Mouse (Mus musculus) hindbrain, embryonic 14.5 days (tissue): ENCODE measurements at regions not wholly inside any gene's neighbourhood (a gene's known extent, or its start where the extent isn't known, plus 50 kb on each side); places are given as distances from the start of the nearest gene placed in this dataset.

Experiments used
- ATAC-seq: fragments of 200-750 bp; cut with Nextera tagmentation; 2 replicates; pipeline ENCODE4 v1.8.0; 2017; ENCODE audit warnings: moderate number of reproducible peaks, mild to moderate bottlenecking, moderate TSS enrichment, moderate library complexity; ENCODE audit not compliant: low FRiP score
- DNase-seq: peaks from one replicate; pipeline ENCODE4 v3.0.0-alpha.2; 2015; ENCODE audit warnings: low spot score
- H3K27ac ChIP-seq: fragments of 300-500 bp; sonication (generic); 2 replicates; pipeline ENCODE4 v1.5.1; 2014; ENCODE audit warnings: mild to moderate bottlenecking, moderate library complexity
- H3K27me3 ChIP-seq: fragments of 300-500 bp; sonication (generic); 2 replicates; pipeline ENCODE4 v1.6.1; 2014; ENCODE audit warnings: mild to moderate bottlenecking, low read length, mixed read lengths; ENCODE audit not compliant: control insufficient read depth, insufficient read depth
- H3K36me3 ChIP-seq: fragments of 300-500 bp; sonication (generic); replicated peaks from 2 replicates; pipeline ENCODE4 v1.6.1; 2014; ENCODE audit not compliant: control insufficient read depth, insufficient read depth
- H3K4me1 ChIP-seq: fragments of 300-500 bp; sonication (generic); replicated peaks from 2 replicates; pipeline ENCODE4 v1.6.1; 2014; ENCODE audit warnings: antibody characterized with exemption, low read length, mixed read lengths; ENCODE audit not compliant: control insufficient read depth, insufficient read depth
- H3K4me2 ChIP-seq: fragments of 300-500 bp; sonication (generic); replicated peaks from 2 replicates; pipeline ENCODE4 v1.6.1; 2014; ENCODE audit warnings: mild to moderate bottlenecking, moderate library complexity
- H3K4me3 ChIP-seq: fragments of 300-500 bp; sonication (generic); replicated peaks from 2 replicates; pipeline ENCODE4 v1.5.1; 2014; ENCODE audit warnings: mild to moderate bottlenecking, low read length
- H3K9ac ChIP-seq: fragments of 300-500 bp; sonication (generic); 2 replicates; pipeline ENCODE4 v1.6.1; 2014
- H3K9me3 ChIP-seq: fragments of 300-500 bp; sonication (generic); 2 replicates; pipeline ENCODE4 v1.6.1; 2016; ENCODE audit warnings: low read length; ENCODE audit not compliant: control insufficient read depth
- WGBS: fragments of 180-500 bp; shearing (Covaris S2); extraction: QIAGEN DNeasy Blood & Tissue Kit; methylation state at CpG from one replicate; pipeline ENCODE4 v1.1.7; 2014; 5-methylcytosine and 5-hydroxymethylcytosine counted together

DNA sequence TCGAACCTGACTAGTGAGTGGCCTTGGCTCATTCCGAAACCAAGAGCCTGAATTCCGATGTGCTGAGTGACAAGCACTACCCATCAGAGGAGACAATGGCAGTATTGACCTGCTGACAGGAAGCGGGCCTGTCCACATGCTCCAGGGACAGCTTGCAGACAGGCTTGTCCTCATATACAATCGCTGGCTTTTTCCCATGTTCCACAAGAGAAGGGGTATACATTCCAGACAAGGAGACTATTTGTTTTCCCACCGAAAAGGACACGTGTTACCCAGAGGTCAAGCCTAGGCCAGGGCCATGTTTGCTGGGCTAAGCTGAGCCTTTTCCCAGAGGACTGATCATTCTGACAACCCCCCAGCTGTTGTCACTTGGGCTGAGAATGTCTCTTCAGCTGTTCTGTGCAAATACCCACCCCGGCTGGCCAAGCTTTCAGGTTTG lies 77.5 kb upstream of the Spon1 start:
- Histone ChIP-seq H3K27ac (no peak overlapping the region), H3K4me3 (no peak overlapping the region), H3K4me2 (no peak overlapping the region), H3K9me3 (no peaks in the 10 kb centered on the region), H3K9ac (no peak overlapping the region), H3K4me1 (peaks cover 8% of the 10 kb centered on the region; the same call in 1 of the 2 replicates), H3K36me3 (no peaks in the 10 kb centered on the region), H3K27me3 (no peaks in the 10 kb centered on the region)
- DNase-seq (no peak), ATAC-seq (no peak)
- 43% methylated on average over 8 of the region's 8 CpGs for WGBS

- no peak overlapping the region for H3K4me2 ChIP-seq
- DNase-seq (no peak), ATAC-seq (no peak)
- no peak overlapping the region for H3K9ac ChIP-seq
- no peak overlapping the region for H3K4me3 ChIP-seq
- no peaks in the 10 kb centered on the region for H3K36me3 ChIP-seq
- WGBS: 95% methylated on average over 1 of the region's 1 CpGs
- H3K27me3 ChIP-seq: no peaks in the 10 kb centered on the region
- no peak overlapping the region for H3K27ac ChIP-seq
- no peaks in the 10 kb centered on the region for H3K9me3 ChIP-seq
- H3K4me1 ChIP-seq: peaks cover 10% of the 10 kb centered on the region; the same call in 1 of the 2 replicates
Measured at GRCm38 (mm10) chr7:113688717-113689116, 77.1 kb upstream of the Spon1 start.

- Histone ChIP-seq H3K4me3 (no peak overlapping the region), H3K9ac (no peak overlapping the region), H3K27me3 (no peaks in the 10 kb centered on the region), H3K4me2 (no peak overlapping the region), H3K27ac (no peak overlapping the region), H3K4me1 (peaks cover 14% of the 10 kb centered on the region; the same call in 1 of the 2 replicates), H3K9me3 (no peaks in the 10 kb centered on the region), H3K36me3 (no peaks in the 10 kb centered on the region)
- 78% methylated on average over 2 of the region's 2 CpGs for WGBS
- ATAC-seq: no peak
- no peak for DNase-seq
Measured at GRCm38 (mm10) chr7:113689131-113689530, 76.7 kb upstream of the Spon1 start.

DNA sequence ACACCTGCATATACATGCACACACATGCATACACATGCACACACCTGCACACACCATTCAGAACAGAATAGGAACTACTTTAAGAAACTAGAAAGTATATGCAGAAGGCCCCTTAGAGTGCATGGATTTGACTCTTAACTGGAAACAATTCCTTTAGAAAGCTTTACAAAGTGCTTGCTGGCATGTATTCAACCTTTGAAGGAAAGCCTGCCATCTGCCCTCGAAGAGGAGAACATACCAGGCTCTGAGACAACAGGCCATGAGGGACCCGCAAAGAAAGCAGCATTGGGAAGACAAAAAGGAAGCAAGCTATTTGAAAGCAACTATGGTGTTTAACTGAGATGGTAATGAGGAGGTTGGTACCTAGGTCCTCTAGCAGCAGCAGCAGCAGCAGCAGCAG lies 74.0 kb upstream of the Spon1 start:
- no peaks in the 10 kb centered on the region for H3K27me3 ChIP-seq
- WGBS: 42% methylated on average over 2 of the region's 2 CpGs
- H3K27ac ChIP-seq: no peak overlapping the region
- ATAC-seq (no peak), DNase-seq (no peak)
- no peaks in the 10 kb centered on the region for H3K9me3 ChIP-seq
- H3K36me3 ChIP-seq: no peaks in the 10 kb centered on the region
- H3K4me3 ChIP-seq: no peak overlapping the region
- H3K9ac ChIP-seq: no peak overlapping the region
- H3K4me2 ChIP-seq: no peak overlapping the region
- H3K4me1 ChIP-seq: peaks cover 13% of the 10 kb centered on the region; the same call in 1 of the 2 replicates

DNA sequence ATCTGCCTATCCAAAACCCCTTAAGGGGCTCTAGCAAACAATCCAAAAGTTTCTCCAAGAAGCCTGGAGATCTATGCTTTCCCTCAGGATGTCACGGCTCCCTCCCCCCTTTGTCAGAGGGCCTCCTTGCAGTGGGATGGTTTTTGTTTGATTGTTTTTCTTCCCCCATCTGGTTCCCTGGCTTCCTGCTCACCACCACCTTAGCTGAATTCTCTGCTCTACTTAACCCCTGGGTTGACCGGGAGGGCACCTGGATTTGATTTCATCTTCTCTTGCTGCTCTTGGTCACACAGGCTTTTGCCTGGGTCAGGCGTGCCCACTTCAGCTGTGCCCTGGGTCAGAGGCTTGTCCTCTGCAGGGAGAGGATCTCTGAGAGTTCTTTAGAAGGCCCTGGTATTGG lies 72.3 kb upstream of the Spon1 start:
- ATAC-seq (no peak), DNase-seq (no peak)
- Histone ChIP-seq H3K4me1 (peaks cover 13% of the 10 kb centered on the region; the same call in 1 of the 2 replicates), H3K27me3 (no peaks in the 10 kb centered on the region), H3K36me3 (no peaks in the 10 kb centered on the region), H3K4me3 (no peak overlapping the region), H3K4me2 (no peak overlapping the region), H3K9me3 (no peaks in the 10 kb centered on the region), H3K27ac (0 out of 2 replicates have a peak overlapping the region, but pooled peaks have one; percentile 57), H3K9ac (no peak overlapping the region)
- 72% methylated on average over 3 of the region's 3 CpGs for WGBS

DNA sequence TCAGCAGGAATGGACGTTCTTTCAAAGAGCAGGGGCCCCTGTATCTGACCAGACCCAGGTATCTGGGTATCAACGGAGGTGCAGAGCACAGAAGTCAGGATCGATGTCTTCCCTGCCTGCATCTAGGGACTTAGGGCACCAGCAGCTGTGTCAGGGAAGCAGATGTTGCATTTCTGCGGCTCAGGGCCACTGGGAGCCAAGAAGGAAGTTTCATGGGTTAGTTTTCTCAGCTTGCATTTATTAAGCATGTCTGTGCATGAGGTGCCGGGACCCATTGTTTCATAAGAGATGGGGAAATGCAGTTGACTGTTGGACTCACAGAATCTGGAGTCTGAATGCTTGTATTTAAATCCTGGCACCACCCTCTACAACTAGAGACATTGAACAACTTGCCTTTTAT lies 71.3 kb upstream of the Spon1 start:
- no peaks in the 10 kb centered on the region for H3K27me3 ChIP-seq
- H3K36me3 ChIP-seq: no peaks in the 10 kb centered on the region
- H3K27ac ChIP-seq: peak overlapping the region; percentile 41; the same call in 1 of the 2 replicates
- WGBS: 44% methylated on average over 5 of the region's 5 CpGs
- no peak overlapping the region for H3K9ac ChIP-seq
- no peak for DNase-seq
- H3K4me3 ChIP-seq: no peak overlapping the region
- peaks cover 13% of the 10 kb centered on the region; the same call in 1 of the 2 replicates for H3K4me1 ChIP-seq
- ATAC-seq: no peak
- H3K9me3 ChIP-seq: no peaks in the 10 kb centered on the region
- no peak overlapping the region for H3K4me2 ChIP-seq

- H3K4me1 ChIP-seq: no peaks in the 10 kb centered on the region
- no peak overlapping the region for H3K4me2 ChIP-seq
- no peak overlapping the region for H3K4me3 ChIP-seq
- no peaks in the 10 kb centered on the region for H3K36me3 ChIP-seq
- ATAC-seq (no peak), DNase-seq (no peak)
- no peaks in the 10 kb centered on the region for H3K27me3 ChIP-seq
- no peak overlapping the region for H3K9ac ChIP-seq
- H3K9me3 ChIP-seq: no peaks in the 10 kb centered on the region
- no peak overlapping the region for H3K27ac ChIP-seq
Measured at GRCm38 (mm10) chr7:113705929-113706328, 59.9 kb upstream of the Spon1 start.

GRCm38 (mm10) chr7:113707596-113707995 lies 58.2 kb upstream of the Spon1 start:
- no peak overlapping the region for H3K4me2 ChIP-seq
- 68% methylated on average over 2 of the region's 2 CpGs for WGBS
- H3K36me3 ChIP-seq: no peaks in the 10 kb centered on the region
- H3K27ac ChIP-seq: no peak overlapping the region
- no peaks in the 10 kb centered on the region for H3K27me3 ChIP-seq
- no peaks in the 10 kb centered on the region for H3K4me1 ChIP-seq
- ATAC-seq (no peak), DNase-seq (no peak)
- H3K9ac ChIP-seq: no peak overlapping the region
- no peaks in the 10 kb centered on the region for H3K9me3 ChIP-seq
- no peak overlapping the region for H3K4me3 ChIP-seq

GRCm38 (mm10) chr7:113710541-113711270 lies 55.1 kb upstream of the Spon1 start:
- no peaks in the 10 kb centered on the region for H3K36me3 ChIP-seq
- no peaks in the 10 kb centered on the region for H3K27me3 ChIP-seq
- H3K27ac ChIP-seq: no peak overlapping the region
- H3K9me3 ChIP-seq: no peaks in the 10 kb centered on the region
- WGBS: 74% methylated on average over 2 of the region's 2 CpGs
- H3K4me3 ChIP-seq: no peak overlapping the region
- DNase-seq: no peak
- H3K4me1 ChIP-seq: no peaks in the 10 kb centered on the region
- ATAC-seq: no peak
- H3K4me2 ChIP-seq: no peak overlapping the region
- H3K9ac ChIP-seq: no peak overlapping the region
